Mouse (Mus musculus) neural tube, embryonic 15.5 days (tissue): ENCODE results near the gene Pif1. TPM values are rescaled to one million over a fixed set of nuclear protein-coding genes. Genes with fewer than 3 reads are reported as not detected.

Experiments
- ATAC-seq: fragments of 200-750 bp; cut with Nextera tagmentation; 2 replicates; pipeline ENCODE4 v1.8.0; 2017; ENCODE audit warnings: mild to moderate bottlenecking, moderate TSS enrichment, moderate library complexity; ENCODE audit not compliant: low FRiP score
- H3K27ac ChIP-seq: fragments of 300-500 bp; sonication (generic); replicated peaks from 2 replicates; pipeline ENCODE4 v1.5.1; 2015; ENCODE audit warnings: mild to moderate bottlenecking, inconsistent platforms
- H3K27me3 ChIP-seq: fragments of 300-500 bp; sonication (generic); replicated peaks from 2 replicates; pipeline ENCODE4 v1.6.1; 2015; ENCODE audit warnings: inconsistent platforms
- H3K36me3 ChIP-seq: fragments of 300-500 bp; sonication (generic); 2 replicates; pipeline ENCODE4 v1.6.1; 2015; ENCODE audit warnings: inconsistent platforms
- H3K4me1 ChIP-seq: fragments of 300-500 bp; sonication (generic); 2 replicates; pipeline ENCODE4 v1.6.1; 2015; ENCODE audit warnings: inconsistent platforms
- H3K4me2 ChIP-seq: fragments of 300-500 bp; sonication (generic); 2 replicates; pipeline ENCODE4 v1.6.1; 2015; ENCODE audit warnings: inconsistent platforms, mild to moderate bottlenecking, moderate library complexity
- H3K4me3 ChIP-seq: fragments of 300-500 bp; sonication (generic); replicated peaks from 2 replicates; pipeline ENCODE4 v1.5.1; 2015; ENCODE audit warnings: mild to moderate bottlenecking, inconsistent platforms
- H3K9ac ChIP-seq: fragments of 300-500 bp; sonication (generic); replicated peaks from 2 replicates; pipeline ENCODE4 v1.6.1; 2015; ENCODE audit warnings: mild to moderate bottlenecking, inconsistent platforms
- H3K9me3 ChIP-seq: fragments of 300-500 bp; sonication (generic); replicated peaks from 2 replicates; pipeline ENCODE4 v1.6.1; 2016; ENCODE audit warnings: inconsistent platforms
- WGBS: fragments of 180-500 bp; shearing (Covaris S2); methylation state at CpG from one replicate; pipeline ENCODE4 v1.1.7; 2015; ENCODE audit warnings: mixed read lengths; 5-methylcytosine and 5-hydroxymethylcytosine counted together
- polyA plus RNA-seq: library from polyadenylated mRNA; unstranded; fragments of >200 nt; fragmentation: Nextera tagmentation; extraction: Ambion mirVana; gene quantifications from 2 replicates; pipeline ENCODE4 v1.2.1, GENCODE M21; 2015

The Pif1 gene
- polyA plus RNA-seq, 1 experiment from 2014 or later = 2.7 TPM

DNA sequence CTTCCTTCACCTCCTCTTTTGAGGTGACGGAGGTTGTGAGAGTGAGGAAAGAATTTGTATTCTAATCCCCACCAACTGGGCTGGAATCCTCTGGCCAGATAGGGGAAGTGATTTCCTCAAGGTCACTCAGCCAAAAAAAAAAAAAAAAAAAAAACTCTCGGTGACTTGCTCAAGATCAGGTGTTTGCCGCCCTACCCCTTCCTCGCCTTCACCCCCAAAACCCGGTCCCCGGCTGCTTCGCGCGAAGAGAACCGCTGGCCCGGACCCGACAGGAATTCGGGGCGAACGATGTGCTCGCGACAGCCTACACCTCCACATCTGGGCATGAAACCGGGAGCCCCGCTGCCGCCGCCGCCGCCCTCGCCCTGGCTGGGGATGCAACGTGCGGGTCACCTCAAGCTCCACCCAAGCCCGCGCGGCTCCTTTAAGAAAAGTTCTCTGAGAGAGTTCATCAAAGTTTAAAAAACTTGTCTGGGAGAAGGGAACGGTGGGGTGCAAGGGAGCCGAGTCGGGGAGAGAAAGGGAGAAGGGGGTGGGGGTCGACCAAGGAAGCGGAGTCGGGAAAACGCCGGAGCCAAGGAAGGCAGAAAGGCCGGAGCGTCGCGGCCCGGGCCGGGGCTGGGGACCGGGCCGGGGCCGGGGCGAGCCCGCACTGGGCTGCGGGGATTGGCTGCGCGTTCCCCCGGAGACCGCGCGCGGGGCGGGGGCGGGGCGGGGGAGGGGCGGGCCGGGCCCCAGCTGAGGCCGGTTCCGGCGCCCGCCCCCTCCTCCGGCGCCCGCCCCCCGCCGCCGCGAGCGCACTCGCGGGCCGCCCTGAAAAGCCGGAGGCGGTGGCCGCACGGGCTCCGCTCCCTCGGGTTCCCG is 43.0 kb downstream of the Pif1 start:
- WGBS = under 1% methylated on average over 62 of the region's 83 CpGs
- peak overlapping the region; percentile 56 for H3K4me3 ChIP-seq
- peak overlapping the region; percentile 93 for H3K4me2 ChIP-seq
- H3K4me1 ChIP-seq = peaks cover 25% of the 10 kb centered on the region
- peak overlapping the region; percentile 51 for H3K9ac ChIP-seq
- ATAC-seq = peak; percentile 82
- H3K27me3 ChIP-seq = peaks cover 48% of the 10 kb centered on the region
- H3K36me3 ChIP-seq = no peaks in the 10 kb centered on the region
- H3K27ac ChIP-seq = no peak overlapping the region; the same call in 1 of the 2 replicates
- no peaks in the 10 kb centered on the region for H3K9me3 ChIP-seq

DNA sequence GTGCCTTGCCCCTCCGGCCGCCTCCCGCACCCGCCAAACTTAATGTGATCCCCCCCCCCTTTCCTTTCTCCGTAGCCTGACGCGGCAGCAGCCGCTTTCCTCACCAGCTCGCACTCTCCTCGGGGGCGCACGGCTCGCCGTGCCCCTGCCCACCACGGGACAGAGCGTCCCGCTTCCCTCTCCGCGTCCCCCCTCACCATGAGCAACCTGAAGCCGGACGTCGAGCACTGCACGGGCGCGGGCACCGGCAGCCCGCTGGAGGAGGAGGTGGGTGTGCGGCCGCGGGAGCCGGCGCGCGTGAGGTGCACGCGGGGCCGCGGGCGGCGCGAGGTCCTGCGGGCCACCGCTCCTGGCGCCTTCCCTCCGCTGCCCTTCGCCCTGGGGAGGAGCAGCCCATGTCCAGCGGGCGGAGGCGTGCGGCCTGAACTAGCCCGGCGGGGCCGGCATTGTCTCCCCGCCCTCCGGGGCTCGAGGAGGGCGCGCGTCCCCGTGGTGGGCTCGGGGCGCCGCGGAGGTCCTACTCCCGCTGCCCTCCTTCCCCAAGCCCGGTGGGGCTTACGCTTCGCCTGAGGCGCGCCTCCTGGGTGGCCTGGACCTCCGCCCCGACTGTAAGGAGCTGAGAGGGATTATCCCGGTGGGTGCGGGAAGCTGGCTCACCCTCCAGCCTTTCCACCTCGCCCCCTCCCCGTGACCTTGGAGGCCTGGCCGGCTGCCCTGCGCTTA is 43.8 kb downstream of the Pif1 start:
- H3K9ac ChIP-seq = peak overlapping the region; percentile 51
- H3K27me3 ChIP-seq = peaks cover 48% of the 10 kb centered on the region
- peak; percentile 63 for ATAC-seq
- peak overlapping the region; percentile 93 for H3K4me2 ChIP-seq
- H3K9me3 ChIP-seq = no peaks in the 10 kb centered on the region
- H3K4me3 ChIP-seq = peak overlapping the region; percentile 56
- H3K36me3 ChIP-seq = no peaks in the 10 kb centered on the region
- H3K4me1 ChIP-seq = peaks cover 25% of the 10 kb centered on the region
- 0 out of 2 replicates have a peak overlapping the region, but pooled peaks have one; percentile 28 for H3K27ac ChIP-seq
- WGBS = under 1% methylated on average over 64 of the region's 78 CpGs

DNA sequence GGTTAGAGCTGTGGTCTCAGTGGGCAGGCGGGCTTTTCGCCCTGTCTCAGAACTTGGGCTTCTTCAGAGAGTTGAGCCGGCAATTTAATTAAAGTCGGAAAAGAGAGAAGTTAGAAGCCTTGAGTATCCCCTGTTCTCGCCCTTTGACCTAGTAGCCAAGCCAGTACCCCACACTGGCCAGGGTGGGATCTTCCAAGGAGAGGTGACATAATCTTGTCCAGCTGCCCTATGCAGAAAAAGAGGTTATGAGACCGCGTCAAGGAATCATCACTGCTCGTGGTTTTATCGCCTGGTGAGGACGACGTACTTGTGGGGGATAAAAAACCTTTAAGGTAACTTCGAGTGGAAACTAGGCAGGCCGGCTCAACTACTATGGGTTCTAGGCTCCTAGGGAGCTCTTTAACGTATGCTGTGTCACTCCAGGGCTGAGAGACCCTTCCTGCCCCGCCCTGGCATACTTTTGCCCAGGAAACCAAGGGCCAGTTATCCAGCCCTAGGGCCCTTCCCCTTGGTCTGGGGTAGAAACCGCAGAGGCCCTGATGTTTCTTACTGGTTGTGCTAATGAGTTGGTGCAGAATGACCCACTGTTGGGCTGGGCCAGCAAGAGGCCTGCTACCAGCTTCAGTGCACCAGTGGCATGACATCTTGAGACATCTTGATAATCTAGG is 44.5 kb downstream of the Pif1 start:
- Histone ChIP-seq H3K27me3 (peaks cover 45% of the 10 kb centered on the region), H3K27ac (no peak overlapping the region), H3K9me3 (no peaks in the 10 kb centered on the region), H3K36me3 (no peaks in the 10 kb centered on the region), H3K4me1 (peaks cover 25% of the 10 kb centered on the region), H3K4me3 (peak overlapping the region; percentile 56), H3K9ac (peak overlapping the region; percentile 51; the same call in 1 of the 2 replicates), H3K4me2 (peak overlapping the region; percentile 93)
- ATAC-seq = no peak
- WGBS = 22% methylated on average over 16 of the region's 16 CpGs

DNA sequence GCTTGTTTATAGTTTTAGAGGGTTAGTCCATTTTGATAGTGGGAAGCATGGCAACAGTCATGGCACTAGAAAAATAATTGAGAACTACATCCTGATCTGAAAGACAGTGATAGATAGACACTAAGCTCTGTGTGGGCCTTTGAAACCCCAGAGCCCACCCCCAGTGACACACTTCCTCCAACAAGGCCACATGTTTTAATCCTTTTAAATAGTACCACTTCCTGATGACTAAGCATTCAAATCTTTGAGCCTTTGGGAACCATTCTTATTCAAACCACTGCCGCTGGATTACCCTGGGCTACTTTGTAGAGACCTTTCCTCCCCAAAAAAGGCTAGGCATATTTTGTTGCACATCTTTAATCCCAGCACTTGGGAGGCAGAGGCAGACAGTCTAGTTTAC is 48.8 kb downstream of the Pif1 start:
- no peak overlapping the region for H3K9ac ChIP-seq
- ATAC-seq = no peak

GRCm38 (mm10) chr9:65636926-65637325 is 50.0 kb downstream of the Pif1 start:
- H3K27me3 ChIP-seq = peaks cover 9% of the 10 kb centered on the region
- H3K36me3 ChIP-seq = no peaks in the 10 kb centered on the region
- 0 out of 2 replicates have a peak, but pooled peaks cover 4% of the 10 kb centered on the region for H3K4me1 ChIP-seq
- no peak overlapping the region for H3K4me3 ChIP-seq
- WGBS = 90% methylated on average over 4 of the region's 4 CpGs
- H3K9me3 ChIP-seq = no peaks in the 10 kb centered on the region
- no peak overlapping the region for H3K27ac ChIP-seq
- ATAC-seq = no peak
- H3K9ac ChIP-seq = no peak overlapping the region
- H3K4me2 ChIP-seq = no peak overlapping the region

More for the DNA sequence above, 48.8 kb downstream of the Pif1 start:
- Histone ChIP-seq H3K36me3 (no peaks in the 10 kb centered on the region), H3K9me3 (no peaks in the 10 kb centered on the region), H3K4me1 (peaks cover 10% of the 10 kb centered on the region), H3K27ac (no peak overlapping the region), H3K4me2 (no peak overlapping the region), H3K4me3 (no peak overlapping the region), H3K27me3 (peaks cover 20% of the 10 kb centered on the region)
- 78% methylated on average over 1 of the region's 1 CpGs for WGBS

DNA sequence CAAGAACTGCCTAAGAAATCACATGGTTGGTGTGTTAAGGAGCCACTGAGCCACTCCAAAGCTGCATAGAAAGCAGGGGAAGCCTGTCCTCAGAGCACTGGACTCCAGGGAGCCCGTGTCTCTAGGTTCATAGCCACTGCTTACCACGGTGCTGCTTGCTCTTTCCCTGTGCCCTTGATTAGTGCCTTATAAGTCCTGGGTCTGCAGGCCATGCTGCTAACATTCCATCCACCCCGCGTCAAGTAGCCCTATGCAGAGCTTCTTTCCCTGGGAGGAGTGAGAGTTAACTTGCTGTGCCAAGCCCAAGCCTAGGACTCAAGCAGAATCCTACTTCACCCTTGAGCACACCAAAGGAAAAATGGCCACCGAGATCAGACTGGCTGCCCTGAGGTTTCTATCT is 52.1 kb downstream of the Pif1 start:
- H3K4me1 ChIP-seq = 0 out of 2 replicates have a peak, but pooled peaks cover 4% of the 10 kb centered on the region
- no peak overlapping the region for H3K27ac ChIP-seq
- H3K9me3 ChIP-seq = no peaks in the 10 kb centered on the region
- H3K4me3 ChIP-seq = no peak overlapping the region
- H3K27me3 ChIP-seq = no peaks in the 10 kb centered on the region
- no peak overlapping the region for H3K4me2 ChIP-seq
- WGBS = 57% methylated on average over 5 of the region's 5 CpGs
- H3K36me3 ChIP-seq = no peaks in the 10 kb centered on the region
- H3K9ac ChIP-seq = no peak overlapping the region
- ATAC-seq = no peak

DNA sequence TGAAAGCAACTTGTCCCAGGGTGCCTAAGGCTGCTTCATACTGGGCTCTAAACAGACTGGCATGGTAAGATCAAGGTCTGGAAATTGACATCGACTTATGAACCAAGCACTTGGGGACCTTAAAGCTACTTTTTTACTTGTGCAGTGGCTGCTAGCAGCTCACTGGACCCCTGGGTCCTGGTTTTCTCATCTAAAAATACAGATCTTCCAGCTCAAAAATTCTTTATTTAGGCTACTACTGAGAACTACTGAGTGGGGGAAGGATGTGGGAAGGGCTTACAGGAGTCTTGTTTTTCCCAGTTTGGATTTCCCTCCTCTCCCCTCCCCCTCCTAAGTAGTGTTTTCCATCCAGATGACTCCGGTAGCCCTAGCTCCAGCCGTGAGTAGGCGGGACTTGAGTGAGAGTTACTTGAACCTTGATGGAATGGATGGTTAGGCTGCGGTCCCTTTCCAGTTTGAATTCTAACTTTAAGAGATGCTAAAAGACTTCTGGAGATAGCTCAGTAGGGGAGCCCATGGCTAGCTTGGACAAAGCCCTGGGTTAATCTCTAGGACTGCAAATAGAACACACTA is 54.0 kb downstream of the Pif1 start:
- H3K4me1 ChIP-seq = 0 out of 2 replicates have a peak, but pooled peaks cover 4% of the 10 kb centered on the region
- H3K9me3 ChIP-seq = no peaks in the 10 kb centered on the region
- no peak overlapping the region for H3K9ac ChIP-seq
- no peak overlapping the region for H3K4me3 ChIP-seq
- no peaks in the 10 kb centered on the region for H3K36me3 ChIP-seq
- ATAC-seq = no peak
- no peaks in the 10 kb centered on the region for H3K27me3 ChIP-seq
- WGBS = 3% methylated on average over 5 of the region's 5 CpGs
- no peak overlapping the region for H3K27ac ChIP-seq
- H3K4me2 ChIP-seq = no peak overlapping the region

DNA sequence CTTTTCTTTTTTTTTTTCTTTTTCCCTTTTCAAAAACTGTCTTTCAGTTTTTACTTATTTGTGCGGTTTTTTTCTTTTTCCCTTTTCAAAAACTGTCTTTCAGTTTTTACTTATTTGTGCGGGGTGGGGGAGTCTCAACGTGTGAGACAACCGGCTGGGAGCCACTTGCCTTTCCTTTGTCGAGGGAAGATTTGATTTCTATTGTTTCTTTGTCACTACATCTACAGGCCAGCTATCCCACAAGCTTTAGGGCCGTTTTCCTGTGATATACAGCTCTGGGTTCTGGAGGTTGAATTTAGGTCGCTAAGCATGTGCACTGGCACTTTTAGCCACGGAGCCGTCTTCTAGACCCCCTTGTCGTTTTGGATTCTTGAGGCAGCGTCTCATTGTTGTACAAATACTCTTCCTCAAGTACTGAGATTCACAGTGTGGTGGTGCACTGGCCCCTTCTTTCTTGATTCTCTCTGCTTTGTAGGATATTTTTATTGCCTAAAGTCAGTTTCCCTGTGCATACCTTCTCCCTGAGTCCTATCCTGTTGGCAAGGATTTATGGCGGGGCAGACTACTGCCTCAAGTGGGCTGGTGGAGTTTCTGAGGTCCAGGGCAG is 54.6 kb downstream of the Pif1 start:
- Histone ChIP-seq H3K27ac (no peak overlapping the region), H3K9me3 (no peaks in the 10 kb centered on the region), H3K4me3 (no peak overlapping the region), H3K36me3 (no peaks in the 10 kb centered on the region), H3K4me1 (0 out of 2 replicates have a peak, but pooled peaks cover 4% of the 10 kb centered on the region), H3K4me2 (no peak overlapping the region), H3K27me3 (no peaks in the 10 kb centered on the region), H3K9ac (no peak overlapping the region)
- no peak for ATAC-seq
- 7% methylated on average over 12 of the region's 12 CpGs for WGBS

DNA sequence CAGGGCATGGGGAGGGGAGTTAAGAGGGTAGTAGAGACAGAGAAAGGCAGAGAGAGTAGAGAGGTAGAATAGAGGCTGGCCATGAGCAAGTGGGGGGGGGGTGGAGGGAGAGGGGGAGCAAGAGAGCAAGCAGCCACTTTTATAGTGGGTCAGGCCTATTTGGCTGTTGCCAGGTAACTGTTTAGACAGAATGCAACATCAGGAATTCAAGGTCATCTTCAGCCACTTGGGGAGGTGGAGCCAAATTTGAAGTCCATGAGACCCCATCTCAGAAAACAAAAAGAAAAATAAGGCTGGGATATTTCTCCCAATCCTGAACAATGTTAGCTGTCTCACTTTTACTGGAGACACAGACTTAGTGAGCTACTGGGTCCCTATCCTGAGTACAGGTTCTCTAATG is 55.6 kb downstream of the Pif1 start:
- H3K4me3 ChIP-seq = no peak overlapping the region
- ATAC-seq = no peak
- no peaks in the 10 kb centered on the region for H3K27me3 ChIP-seq
- no peak overlapping the region for H3K27ac ChIP-seq
- no peaks in the 10 kb centered on the region for H3K36me3 ChIP-seq
- H3K4me2 ChIP-seq = no peak overlapping the region
- 0 out of 2 replicates have a peak, but pooled peaks cover 4% of the 10 kb centered on the region for H3K4me1 ChIP-seq
- H3K9ac ChIP-seq = no peak overlapping the region
- no peaks in the 10 kb centered on the region for H3K9me3 ChIP-seq

- Histone ChIP-seq H3K27ac (no peak overlapping the region), H3K9ac (no peak overlapping the region), H3K4me1 (0 out of 2 replicates have a peak, but pooled peaks cover 4% of the 10 kb centered on the region), H3K27me3 (no peaks in the 10 kb centered on the region), H3K4me3 (no peak overlapping the region), H3K36me3 (no peaks in the 10 kb centered on the region), H3K9me3 (no peaks in the 10 kb centered on the region), H3K4me2 (no peak overlapping the region)
- ATAC-seq = no peak
- 92% methylated on average over 4 of the region's 4 CpGs for WGBS
These were observed 58.0 kb downstream of the Pif1 start for GRCm38 (mm10) chr9:65644960-65645359.
